Mouse (Mus musculus) heart, adult 2 months (tissue): ENCODE data around the gene Clec2i.

ENCODE experiments used
- CTCF ChIP-seq: fragments of 200-600 bp; IDR thresholded peaks from 2 replicates; pipeline ENCODE4 v1.8.1; 2022; ENCODE audit warnings: antibody characterized with exemption, mild to moderate bottlenecking, moderate library complexity
- EP300 ChIP-seq: fragments of 200-500 bp; IDR thresholded peaks from 2 replicates; pipeline ENCODE4 v1.6.1; 2011; ENCODE audit warnings: low read depth, low read length, control low read depth; ENCODE audit not compliant: insufficient read depth
- POLR2A ChIP-seq: fragments of 200-500 bp; IDR thresholded peaks from 2 replicates; pipeline ENCODE4 v1.6.1; 2011; ENCODE audit warnings: mild to moderate bottlenecking, low read depth, low read length, control low read depth; ENCODE audit not compliant: insufficient read depth

GRCm38 (mm10) chr6:128913598-128914254 is 26.3 kb downstream of the Clec2i start:
- no peak for TF ChIP-seq EP300
- no peak for TF ChIP-seq CTCF
- TF ChIP-seq POLR2A, result no peak
